Mouse (Mus musculus): ENCODE data around the gene Fgfr2.

DNA sequence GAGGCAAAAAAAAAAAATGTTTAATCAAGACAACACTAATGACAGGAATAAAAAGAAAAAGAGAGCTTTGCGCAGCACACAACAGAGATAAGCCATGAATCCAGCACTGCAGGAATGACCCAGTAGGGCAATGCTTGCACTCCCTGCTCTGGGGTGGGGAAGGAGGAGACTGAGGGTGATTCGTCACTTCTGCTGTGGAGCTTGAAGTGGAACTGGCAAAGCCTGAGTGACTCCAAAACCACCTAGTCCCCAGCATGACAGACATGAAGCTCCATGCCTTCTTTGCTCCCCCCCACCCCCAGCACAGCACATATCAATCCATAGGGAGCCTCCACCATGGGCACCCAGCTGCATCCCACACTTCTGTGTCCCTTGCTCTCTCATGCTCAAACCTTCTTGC is 753.4 kb downstream of the Fgfr2 start:
- TF ChIP-seq CTCF (conservative IDR thresholded peaks at IDR 0.05; ENCODE audit: insufficient read depth, insufficient read length, low read depth, low read length) (no peak), POLR2A (IDR thresholded peaks at IDR 0.05; ENCODE audit: low read depth, low read length) (no peak)

Measured in kidney, adult 2 months (tissue).